Mouse (Mus musculus) midbrain, embryonic 12.5 days (tissue): ENCODE results near the gene Cdan1. TPM values are rescaled to one million over a fixed set of nuclear protein-coding genes. Genes with fewer than 3 reads are reported as not detected.
"Not testable (repeated sequence)": the region's sequence is repeated elsewhere in the genome, so short reads cannot be mapped to it uniquely, and the experiment has no call there.

Experiments
- ATAC-seq: fragments of 200-750 bp; cut with Nextera tagmentation; 2 replicates; pipeline ENCODE4 v1.8.0; 2017; ENCODE audit warnings: low read depth, moderate TSS enrichment, moderate library complexity; ENCODE audit not compliant: low FRiP score
- H3K27ac ChIP-seq: fragments of 300-500 bp; sonication (generic); replicated peaks from 2 replicates; pipeline ENCODE4 v1.5.1; 2016; ENCODE audit warnings: mild to moderate bottlenecking
- H3K27me3 ChIP-seq: fragments of 300-500 bp; sonication (generic); 2 replicates; pipeline ENCODE4 v1.6.1; 2016; ENCODE audit warnings: mild to moderate bottlenecking
- H3K36me3 ChIP-seq: fragments of 300-500 bp; sonication (generic); 2 replicates; pipeline ENCODE4 v1.6.1; 2016
- H3K4me1 ChIP-seq: fragments of 300-500 bp; sonication (generic); 2 replicates; pipeline ENCODE4 v1.6.1; 2016
- H3K4me2 ChIP-seq: fragments of 300-500 bp; sonication (generic); replicated peaks from 2 replicates; pipeline ENCODE4 v1.6.1; 2016; ENCODE audit warnings: mild to moderate bottlenecking, moderate library complexity
- H3K4me3 ChIP-seq: fragments of 300-500 bp; sonication (generic); 2 replicates; pipeline ENCODE4 v1.5.1; 2016; ENCODE audit warnings: mild to moderate bottlenecking
- H3K9ac ChIP-seq: fragments of 300-500 bp; sonication (generic); replicated peaks from 2 replicates; pipeline ENCODE4 v1.6.1; 2016; ENCODE audit warnings: mild to moderate bottlenecking, moderate library complexity
- H3K9me3 ChIP-seq: fragments of 300-500 bp; sonication (generic); 2 replicates; pipeline ENCODE4 v1.6.1; 2016; ENCODE audit warnings: mild to moderate bottlenecking
- WGBS: fragments of 180-500 bp; shearing (Covaris S2); methylation state at CpG from one replicate; pipeline ENCODE4 v1.1.7; 2016; 5-methylcytosine and 5-hydroxymethylcytosine counted together
- polyA plus RNA-seq: library from polyadenylated mRNA; unstranded; fragments of >200 nt; fragmentation: Nextera tagmentation; extraction: Ambion mirVana; gene quantifications from 2 replicates; pipeline ENCODE4 v1.2.1, GENCODE M21; 2016

Cdan1 gene
- polyA plus RNA-seq, 1 experiment from 2014 or later: 8.0 TPM

- no peaks in the 10 kb centered on the region for H3K9me3 ChIP-seq
- H3K27me3 ChIP-seq: no peaks in the 10 kb centered on the region
- ATAC-seq: no peak
- no peak overlapping the region for H3K4me2 ChIP-seq
- no peak overlapping the region for H3K9ac ChIP-seq
- H3K36me3 ChIP-seq: peaks cover 4% of the 10 kb centered on the region; the same call in 1 of the 2 replicates
- H3K4me3 ChIP-seq: no peak overlapping the region
- no peaks in the 10 kb centered on the region for H3K4me1 ChIP-seq
- H3K27ac ChIP-seq: no peak overlapping the region
These were observed 142.9 kb downstream of the Cdan1 start for GRCm38 (mm10) chr2:120707041-120707440.

GRCm38 (mm10) chr2:120702675-120703074 lies 147.3 kb downstream of the Cdan1 start:
- WGBS: 77% methylated on average over 5 of the region's 5 CpGs
- no peak overlapping the region for H3K27ac ChIP-seq
- H3K36me3 ChIP-seq: peaks cover 13% of the 10 kb centered on the region; the same call in 1 of the 2 replicates
- no peaks in the 10 kb centered on the region for H3K27me3 ChIP-seq
- H3K4me3 ChIP-seq: no peak overlapping the region
- no peak overlapping the region for H3K9ac ChIP-seq
- H3K4me1 ChIP-seq: no peaks in the 10 kb centered on the region
- no peak for ATAC-seq
- H3K9me3 ChIP-seq: no peaks in the 10 kb centered on the region
- H3K4me2 ChIP-seq: no peak overlapping the region

DNA sequence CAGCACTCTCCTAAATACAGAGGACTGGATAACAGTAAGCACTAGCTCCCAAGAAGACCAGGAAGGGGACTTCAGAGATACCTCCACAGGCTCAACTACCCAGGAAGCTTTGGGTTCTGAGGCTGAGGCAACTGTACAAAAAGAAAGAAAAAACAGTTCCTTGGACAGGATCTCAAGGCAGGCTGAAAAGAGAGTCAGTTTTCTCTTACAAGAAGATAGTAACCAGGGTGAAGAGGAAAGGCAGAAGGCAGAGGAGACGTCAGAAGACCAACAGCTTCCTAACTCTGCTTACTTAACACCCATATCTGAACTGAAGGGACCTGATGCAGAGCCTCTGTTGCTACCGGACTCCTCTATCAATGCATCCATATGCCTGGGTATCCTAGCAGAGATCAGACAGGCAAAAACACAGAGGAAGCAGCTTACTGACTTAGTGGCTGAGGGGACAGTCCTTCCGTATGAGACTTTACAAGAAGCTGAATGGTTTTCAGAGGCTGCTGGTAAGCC lies 149.5 kb downstream of the Cdan1 start:
- Histone ChIP-seq H3K27me3 (no peaks in the 10 kb centered on the region), H3K9me3 (no peaks in the 10 kb centered on the region), H3K36me3 (0 out of 2 replicates have a peak, but pooled peaks cover 15% of the 10 kb centered on the region), H3K27ac (no peak overlapping the region), H3K4me2 (no peak overlapping the region), H3K9ac (no peak overlapping the region), H3K4me3 (no peak overlapping the region), H3K4me1 (no peaks in the 10 kb centered on the region)
- ATAC-seq: no peak
- 82% methylated on average over 3 of the region's 3 CpGs for WGBS

GRCm38 (mm10) chr2:120697767-120698166 lies 152.2 kb downstream of the Cdan1 start:
- 90% methylated on average over 5 of the region's 5 CpGs for WGBS
- ATAC-seq: no peak
- H3K9me3 ChIP-seq: no peaks in the 10 kb centered on the region
- H3K9ac ChIP-seq: no peak overlapping the region
- no peaks in the 10 kb centered on the region for H3K4me1 ChIP-seq
- H3K36me3 ChIP-seq: 0 out of 2 replicates have a peak, but pooled peaks cover 20% of the 10 kb centered on the region
- no peak overlapping the region for H3K4me3 ChIP-seq
- H3K27me3 ChIP-seq: no peaks in the 10 kb centered on the region
- no peak overlapping the region for H3K4me2 ChIP-seq
- H3K27ac ChIP-seq: no peak overlapping the region

- ATAC-seq: not testable (repeated sequence)
- WGBS: 89% methylated on average over 7 of the region's 7 CpGs
These were observed 168.8 kb downstream of the Cdan1 start for GRCm38 (mm10) chr2:120681151-120681550.

GRCm38 (mm10) chr2:120670253-120670652 lies 179.7 kb downstream of the Cdan1 start:
- H3K36me3 ChIP-seq: no peaks in the 10 kb centered on the region
- WGBS: 81% methylated on average over 2 of the region's 2 CpGs
- no peak overlapping the region for H3K9ac ChIP-seq
- no peak for ATAC-seq
- no peak overlapping the region for H3K27ac ChIP-seq
- no peaks in the 10 kb centered on the region for H3K4me1 ChIP-seq
- no peaks in the 10 kb centered on the region for H3K9me3 ChIP-seq
- no peaks in the 10 kb centered on the region for H3K27me3 ChIP-seq
- no peak overlapping the region for H3K4me2 ChIP-seq
- no peak overlapping the region for H3K4me3 ChIP-seq

More at GRCm38 (mm10) chr2:120681151-120681550, 168.8 kb downstream of the Cdan1 start:
- not testable (repeated sequence) for H3K27me3 ChIP-seq, H3K4me3 ChIP-seq, H3K36me3 ChIP-seq, H3K4me1 ChIP-seq, H3K27ac ChIP-seq, H3K9ac ChIP-seq, H3K9me3 ChIP-seq, H3K4me2 ChIP-seq

DNA sequence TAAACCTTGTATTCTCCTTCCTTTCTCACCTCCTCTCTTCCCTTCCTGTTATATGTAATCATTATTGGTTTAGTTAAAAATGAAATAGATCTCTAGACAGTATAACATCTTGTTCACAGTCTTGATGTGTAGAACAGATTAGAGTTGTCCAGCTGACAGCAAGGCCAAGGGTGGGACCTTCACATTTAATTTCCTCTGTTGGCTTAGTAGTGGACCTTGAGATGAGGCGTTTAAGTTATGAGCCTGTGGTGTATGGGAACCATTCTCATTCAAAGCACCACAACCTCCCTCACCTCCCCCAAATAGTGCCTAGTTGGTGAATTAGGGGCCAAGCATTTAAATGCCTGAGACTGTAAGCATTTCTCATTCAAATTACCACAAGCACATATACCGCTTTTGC lies 182.5 kb downstream of the Cdan1 start:
- Histone ChIP-seq H3K27ac (no peak overlapping the region), H3K36me3 (no peaks in the 10 kb centered on the region), H3K4me2 (no peak overlapping the region), H3K4me3 (no peak overlapping the region), H3K9me3 (no peaks in the 10 kb centered on the region), H3K4me1 (no peaks in the 10 kb centered on the region), H3K9ac (no peak overlapping the region), H3K27me3 (no peaks in the 10 kb centered on the region)
- ATAC-seq: no peak
- 90% methylated on average over 2 of the region's 2 CpGs for WGBS

Other genes starting within 250 kb of the Cdan1 start
- 33.5 and 35.3 TPM in 2 replicates for gene Haus2, start 240.7 kb downstream of the Cdan1 start, polyA plus RNA-seq
- gene Lrrc57, start 240.6 kb downstream of the Cdan1 start, polyA plus RNA-seq: 34.5 and 36.3 TPM in 2 replicates
- 4.1 and 5.3 TPM in 2 replicates for gene Stard9, start 221.0 kb downstream of the Cdan1 start, polyA plus RNA-seq
- gene Ttbk2, start 476 bp upstream of the Cdan1 start, polyA plus RNA-seq: 12.9 and 15.6 TPM in 2 replicates
- gene Ubr1, start 120.6 kb upstream of the Cdan1 start, polyA plus RNA-seq: 34.1 and 34.4 TPM in 2 replicates
- 5.7 and 6.2 TPM in 2 replicates for gene Tmem62, start 126.9 kb upstream of the Cdan1 start, polyA plus RNA-seq
- 53.1 and 53.5 TPM in 2 replicates for gene Ccndbp1, start 158.3 kb upstream of the Cdan1 start, polyA plus RNA-seq
- gene Epb42, start 186.9 kb upstream of the Cdan1 start, polyA plus RNA-seq: 4.0 and 5.5 TPM in 2 replicates
- gene Tgm5, start 235.7 kb upstream of the Cdan1 start, polyA plus RNA-seq: not detected in 2 replicates